Mouse (Mus musculus) heart, adult 2 months (tissue): ENCODE measurements at regions not wholly inside any gene's neighbourhood (a gene's known extent, or its start where the extent isn't known, plus 50 kb on each side); places are given as distances from the start of the nearest gene placed in this dataset.

Source experiments
- CTCF ChIP-seq: fragments of 200-600 bp; IDR thresholded peaks from 2 replicates; pipeline ENCODE4 v1.8.1; 2022; ENCODE audit warnings: antibody characterized with exemption, mild to moderate bottlenecking, moderate library complexity
- POLR2A ChIP-seq: fragments of 200-500 bp; IDR thresholded peaks from 2 replicates; pipeline ENCODE4 v1.6.1; 2011; ENCODE audit warnings: mild to moderate bottlenecking, low read depth, low read length, control low read depth; ENCODE audit not compliant: insufficient read depth

GRCm38 (mm10) chr2:53619681-53620080 is 428.2 kb downstream of the Arl6ip6 start:
- no peak for TF ChIP-seq CTCF
- TF ChIP-seq POLR2A, result no peak
